Mouse (Mus musculus) embryonic facial prominence, embryonic 11.5 days (tissue): ENCODE measurements around the gene 1700001K19Rik. TPM values are rescaled to one million over a fixed set of nuclear protein-coding genes. Genes with fewer than 3 reads are reported as not detected.
"Not testable (repeated sequence)": the region's sequence is repeated elsewhere in the genome, so short reads cannot be mapped to it uniquely, and the experiment has no call there.

Source experiments
- ATAC-seq: fragments of 200-750 bp; cut with Nextera tagmentation; replicated peaks from 2 replicates; pipeline ENCODE4 v1.8.0; 2017; ENCODE audit warnings: low read depth; ENCODE audit not compliant: insufficient number of reproducible peaks, low FRiP score, low TSS enrichment
- DNase-seq: peaks from one replicate; pipeline ENCODE4 v3.0.0-alpha.2; 2015; ENCODE audit warnings: low spot score
- H3K27ac ChIP-seq: fragments of 300-500 bp; sonication (generic); replicated peaks from 2 replicates; pipeline ENCODE4 v1.5.1; 2014; ENCODE audit warnings: mild to moderate bottlenecking, low read depth, low read length, control low read depth
- H3K27me3 ChIP-seq: fragments of 300-500 bp; sonication (generic); 2 replicates; pipeline ENCODE4 v1.6.1; 2014; ENCODE audit warnings: mild to moderate bottlenecking, low read length, moderate library complexity, mixed read lengths; ENCODE audit not compliant: control insufficient read depth, insufficient read depth
- H3K36me3 ChIP-seq: fragments of 300-500 bp; sonication (generic); replicated peaks from 2 replicates; pipeline ENCODE4 v1.6.1; 2014; ENCODE audit warnings: low read depth, mild to moderate bottlenecking, low read length, moderate library complexity, mixed read lengths; ENCODE audit not compliant: control insufficient read depth, insufficient read depth
- H3K4me1 ChIP-seq: fragments of 300-500 bp; sonication (generic); 2 replicates; pipeline ENCODE4 v1.6.1; 2014; ENCODE audit warnings: low read length, mixed read lengths; ENCODE audit not compliant: control insufficient read depth, insufficient read depth
- H3K4me2 ChIP-seq: fragments of 300-500 bp; sonication (generic); 2 replicates; pipeline ENCODE4 v1.6.1; 2014; ENCODE audit warnings: low read depth, mild to moderate bottlenecking, control low read depth, low read length, moderate library complexity
- H3K4me3 ChIP-seq: fragments of 300-500 bp; sonication (generic); 2 replicates; pipeline ENCODE4 v1.5.1; 2014; ENCODE audit warnings: low read depth, low read length, control low read depth
- H3K9ac ChIP-seq: fragments of 300-500 bp; sonication (generic); replicated peaks from 2 replicates; pipeline ENCODE4 v1.6.1; 2014; ENCODE audit warnings: mild to moderate bottlenecking, control low read depth, low read length
- H3K9me3 ChIP-seq: fragments of 300-500 bp; sonication (generic); replicated peaks from 2 replicates; pipeline ENCODE4 v1.6.1; 2016; ENCODE audit warnings: mild to moderate bottlenecking, low read length, inconsistent platforms, mixed read lengths; ENCODE audit not compliant: control insufficient read depth
- WGBS: fragments of 180-500 bp; shearing (Covaris S2); extraction: QIAGEN DNeasy Blood & Tissue Kit; methylation state at CpG from one replicate; pipeline ENCODE4 v1.1.7; 2014; 5-methylcytosine and 5-hydroxymethylcytosine counted together
- polyA plus RNA-seq: library from polyadenylated mRNA; unstranded; fragments of >200 nt; fragmentation: Nextera tagmentation; extraction: Ambion mirVana; gene quantifications from 2 replicates; pipeline ENCODE4 v1.2.1, GENCODE M21; 2014

1700001K19Rik gene
- polyA plus RNA-seq, 1 experiment from 2014 or later = 0.22 TPM

- no peak overlapping the region for H3K27ac ChIP-seq
- H3K27me3 ChIP-seq = no peaks in the 10 kb centered on the region
- H3K9ac ChIP-seq = no peak overlapping the region
- H3K36me3 ChIP-seq = no peaks in the 10 kb centered on the region
- 86% methylated on average over 7 of the region's 7 CpGs for WGBS
- no peak for ATAC-seq
- H3K4me1 ChIP-seq = no peaks in the 10 kb centered on the region
- no peak overlapping the region for H3K4me3 ChIP-seq
- H3K9me3 ChIP-seq = no peaks in the 10 kb centered on the region
- no peak overlapping the region for H3K4me2 ChIP-seq
- DNase-seq = no peak
These were observed 25.0 kb upstream of the 1700001K19Rik start for GRCm38 (mm10) chr12:110707451-110707850.

GRCm38 (mm10) chr12:110706337-110707231 lies 24.2 kb upstream of the 1700001K19Rik start:
- peak overlapping the region; percentile 4 for H3K4me3 ChIP-seq
- no peaks in the 10 kb centered on the region for H3K27me3 ChIP-seq
- H3K9me3 ChIP-seq = no peaks in the 10 kb centered on the region
- DNase-seq = peak; percentile 77
- H3K27ac ChIP-seq = no peak overlapping the region
- H3K4me1 ChIP-seq = no peaks in the 10 kb centered on the region
- peak overlapping the region; percentile 45 for H3K4me2 ChIP-seq
- 0 out of 2 replicates have a peak overlapping the region, but pooled peaks have one; percentile 0 for H3K9ac ChIP-seq
- under 1% methylated on average over 27 of the region's 27 CpGs for WGBS
- H3K36me3 ChIP-seq = no peaks in the 10 kb centered on the region
- peak; percentile 64 for ATAC-seq

GRCm38 (mm10) chr12:110705419-110705818 lies 23.0 kb upstream of the 1700001K19Rik start:
- not testable (repeated sequence) for DNase-seq, H3K27ac ChIP-seq, H3K4me3 ChIP-seq, ATAC-seq, H3K9me3 ChIP-seq, H3K4me2 ChIP-seq, H3K27me3 ChIP-seq, H3K4me1 ChIP-seq, H3K36me3 ChIP-seq, H3K9ac ChIP-seq
- 87% methylated on average over 4 of the region's 4 CpGs for WGBS

- no peaks in the 10 kb centered on the region for H3K9me3 ChIP-seq
- H3K4me2 ChIP-seq = no peak overlapping the region
- DNase-seq (no peak), ATAC-seq (no peak)
- H3K9ac ChIP-seq = no peak overlapping the region
- no peak overlapping the region for H3K4me3 ChIP-seq
- no peak overlapping the region for H3K27ac ChIP-seq
- no peaks in the 10 kb centered on the region for H3K36me3 ChIP-seq
- H3K27me3 ChIP-seq = no peaks in the 10 kb centered on the region
- WGBS = 71% methylated on average over 7 of the region's 7 CpGs
- H3K4me1 ChIP-seq = no peaks in the 10 kb centered on the region
These were observed 21.3 kb upstream of the 1700001K19Rik start for GRCm38 (mm10) chr12:110703682-110704081.

- Histone ChIP-seq H3K4me1 (no peaks in the 10 kb centered on the region), H3K27ac (no peak overlapping the region), H3K36me3 (no peaks in the 10 kb centered on the region), H3K27me3 (no peaks in the 10 kb centered on the region), H3K4me2 (no peak overlapping the region), H3K9ac (no peak overlapping the region), H3K9me3 (no peaks in the 10 kb centered on the region), H3K4me3 (no peak overlapping the region)
- ATAC-seq (peak; percentile 51), DNase-seq (peak; percentile 95)
- WGBS = 27% methylated on average over 8 of the region's 8 CpGs
These were observed 20.6 kb upstream of the 1700001K19Rik start for GRCm38 (mm10) chr12:110703008-110703471.

- H3K4me3 ChIP-seq = no peak within 1 kb of the TSS
These were observed 20.1 kb upstream of the 1700001K19Rik start, which contains the start of gene Hsp90aa1 for GRCm38 (mm10) chr12:110702556-110702955. Gene Hsp90aa1 (minus strand): TSS chr12:110702728.

GRCm38 (mm10) chr12:110701363-110701762 lies 18.9 kb upstream of the 1700001K19Rik start:
- not testable (repeated sequence) for H3K9ac ChIP-seq, DNase-seq, H3K4me1 ChIP-seq, H3K27me3 ChIP-seq, H3K27ac ChIP-seq, H3K36me3 ChIP-seq, ATAC-seq, H3K4me2 ChIP-seq, H3K4me3 ChIP-seq, H3K9me3 ChIP-seq
- 21% methylated on average over 3 of the region's 3 CpGs for WGBS

More at GRCm38 (mm10) chr12:110702556-110702955, 20.1 kb upstream of the 1700001K19Rik start, which contains the start of gene Hsp90aa1:
- DNase-seq = no peak
- no peaks in the 10 kb centered on the region for H3K27me3 ChIP-seq
- 45% methylated on average over 4 of the region's 4 CpGs for WGBS
- ATAC-seq = no peak
- H3K36me3 ChIP-seq = no peaks in the 10 kb centered on the region
- no peak within 1 kb of the TSS for H3K9ac ChIP-seq
- H3K9me3 ChIP-seq = no peaks in the 10 kb centered on the region
- no peaks in the 10 kb centered on the region for H3K4me1 ChIP-seq
- no peak within 1 kb of the TSS for H3K4me2 ChIP-seq
- no peak within 1 kb of the TSS for H3K27ac ChIP-seq

GRCm38 (mm10) chr12:110700730-110701129 lies 18.3 kb upstream of the 1700001K19Rik start:
- H3K27me3 ChIP-seq = no peaks in the 10 kb centered on the region
- H3K9me3 ChIP-seq = no peaks in the 10 kb centered on the region
- WGBS = 64% methylated on average over 2 of the region's 2 CpGs
- no peak for DNase-seq
- ATAC-seq = no peak
- H3K27ac ChIP-seq = no peak overlapping the region
- no peak overlapping the region for H3K4me3 ChIP-seq
- no peaks in the 10 kb centered on the region for H3K36me3 ChIP-seq
- no peaks in the 10 kb centered on the region for H3K4me1 ChIP-seq
- H3K4me2 ChIP-seq = no peak overlapping the region
- no peak overlapping the region for H3K9ac ChIP-seq
